Comparison of ENCODE assay signal across 8 mouse cellular contexts in genomic region chr2:167505127-167505526, GRCm38 (mm10). TPM values are rescaled to one million over a fixed set of nuclear protein-coding genes. Genes with fewer than 3 reads are reported as not detected.
DNase-seq lines count a peak whose midpoint lies in the region; ATAC-seq and TF ChIP-seq lines count a peak whose summit lies in the region.

No protein-coding gene starts in this region.

- peaks cover 42% of the 10 kb centered on the region for H3K36me3 ChIP-seq in kidney, embryonic 14.5 days (ENCODE audit: control insufficient read depth, insufficient read depth, low read length)
- peaks cover 56% of the 10 kb centered on the region for H3K36me3 ChIP-seq in embryonic facial prominence, embryonic 10.5 days (replicated peaks)
- peaks cover 23% of the 10 kb centered on the region for H3K36me3 ChIP-seq in intestine, postnatal 0 days (ENCODE audit: control insufficient read depth, insufficient read depth)

- H3K27ac ChIP-seq in kidney, embryonic 14.5 days (ENCODE audit: low read depth, low read length), result no peak overlapping the region
- no peak overlapping the region for H3K27ac ChIP-seq in embryonic facial prominence, embryonic 10.5 days (replicated peaks)
- peak overlapping the region; percentile 98 for H3K27ac ChIP-seq in intestine, postnatal 0 days (ENCODE audit: low read depth, low read length)

- peaks cover 22% of the 10 kb centered on the region for H3K4me1 ChIP-seq in kidney, embryonic 14.5 days (ENCODE audit: control insufficient read depth, insufficient read depth, low read length)
- peaks cover 34% of the 10 kb centered on the region for H3K4me1 ChIP-seq in embryonic facial prominence, embryonic 10.5 days
- 0 out of 2 replicates have a peak, but pooled peaks cover 3% of the 10 kb centered on the region for H3K4me1 ChIP-seq in intestine, postnatal 0 days (replicated peaks; ENCODE audit: control insufficient read depth, insufficient read depth, low read length)

- WGBS in kidney, embryonic 14.5 days, result 81% methylated on average over 3 of the region's 3 CpGs
- 89% methylated on average over 3 of the region's 3 CpGs for WGBS in embryonic facial prominence, embryonic 10.5 days
- 37% methylated on average over 3 of the region's 3 CpGs for WGBS in intestine, postnatal 0 days

- H3K4me2 ChIP-seq in kidney, embryonic 14.5 days (replicated peaks; ENCODE audit: low read depth, low read length), result no peak overlapping the region
- H3K4me2 ChIP-seq in intestine, postnatal 0 days (replicated peaks; ENCODE audit: low read depth), result peak overlapping the region; percentile 81

- intact Hi-C loops in left cerebral cortex, postnatal 14 days (cut with DNase I), result no loop called here

- no peak for TF ChIP-seq CTCF in intestine, postnatal 0 days (IDR thresholded peaks at IDR 0.05; ENCODE audit: low read depth)

- 0 out of 2 replicates have a peak overlapping the region, but pooled peaks have one; percentile 99 for H3K4me3 ChIP-seq in kidney, embryonic 14.5 days (ENCODE audit: low read length)
- H3K4me3 ChIP-seq in embryonic facial prominence, embryonic 10.5 days, result peak overlapping the region; percentile 98; the same call in 1 of the 2 replicates
- H3K4me3 ChIP-seq in intestine, postnatal 0 days (ENCODE audit: low read depth, low read length), result peak overlapping the region; percentile 90

- H3K9me3 ChIP-seq in kidney, embryonic 14.5 days (ENCODE audit: control insufficient read depth, low read length), result no peaks in the 10 kb centered on the region
- H3K9me3 ChIP-seq in embryonic facial prominence, embryonic 10.5 days, result no peaks in the 10 kb centered on the region
- no peaks in the 10 kb centered on the region for H3K9me3 ChIP-seq in intestine, postnatal 0 days (ENCODE audit: control insufficient read depth)

- ATAC-seq in kidney, embryonic 14.5 days (ENCODE audit: low FRiP score, low TSS enrichment), result no peak
- peak; percentile 20; the same call in 1 of the 2 replicates for ATAC-seq in intestine, postnatal 0 days
- ATAC-seq in megakaryocyte-erythroid progenitor cell, adult 5-6 weeks (replicated peaks; ENCODE audit: low FRiP score, low TSS enrichment, poor library complexity, severe bottlenecking), result peak; percentile 68

- H3K27me3 ChIP-seq in kidney, embryonic 14.5 days (ENCODE audit: control insufficient read depth, insufficient read depth, low read length), result no peaks in the 10 kb centered on the region
- no peaks in the 10 kb centered on the region for H3K27me3 ChIP-seq in embryonic facial prominence, embryonic 10.5 days (replicated peaks; ENCODE audit: low read depth, poor library complexity, severe bottlenecking)
- H3K27me3 ChIP-seq in intestine, postnatal 0 days (replicated peaks; ENCODE audit: control insufficient read depth, insufficient read depth, low read length), result no peaks in the 10 kb centered on the region

- no peak for DNase-seq in kidney, adult 18-20 months
- no peak for DNase-seq in embryonic facial prominence, embryonic 10.5 days (ENCODE audit: low spot score)
- DNase-seq in adrenal gland, postnatal 4 days (ENCODE audit: low spot score in 2 of 2), result no peak
- DNase-seq in left cerebral cortex, postnatal 14 days (ENCODE audit: low spot score in 2 of 2), result no peak
- DNase-seq in urinary bladder, postnatal 10 days (ENCODE audit: low spot score), result no peak

- H3K9ac ChIP-seq in kidney, embryonic 14.5 days (ENCODE audit: low read depth, low read length), result no peak overlapping the region
- no peak overlapping the region for H3K9ac ChIP-seq in intestine, postnatal 0 days (ENCODE audit: low read depth, low read length)

RNA-seq across cellular contexts. Expression of gene Spata2, which starts 12.4 kb away (rescaled TPM):
- 10.8 and 17.4 TPM in 2 replicates for polyA plus RNA-seq in kidney, embryonic 14.5 days (2014; fragmentation: Nextera tagmentation; extraction: Ambion mirVana)
- 19.6 TPM in 2 replicates for polyA plus RNA-seq in embryonic facial prominence, embryonic 10.5 days (2016; fragmentation: Nextera tagmentation; extraction: Ambion mirVana)
- polyA plus RNA-seq in intestine, postnatal 0 days (2015; fragmentation: Nextera tagmentation; extraction: Ambion mirVana), result 11.5 and 13.5 TPM in 2 replicates
- 16.0 and 23.2 TPM in 2 replicates for total RNA-seq in megakaryocyte-erythroid progenitor cell, adult 5-6 weeks (2014; fragmentation: Nextera tagmentation)
- 6.8 and 8.1 TPM in 2 replicates for total RNA-seq in megakaryocyte-erythroid progenitor cell, adult 5-6 weeks (2017)
- total RNA-seq in adrenal gland, postnatal 4 days (2021), result 10 to 100 TPM; 33.9 TPM
- 10 to 100 TPM; 74.5 to 77.2 TPM for total RNA-seq in left cerebral cortex, postnatal 14 days (2021)

RNA-seq across cellular contexts. Expression of gene Rnf114, which starts 12.7 kb away (rescaled TPM):
- polyA plus RNA-seq in kidney, embryonic 14.5 days (2014; fragmentation: Nextera tagmentation; extraction: Ambion mirVana), result 79.1 and 98.3 TPM in 2 replicates
- 133 and 142 TPM in 2 replicates for polyA plus RNA-seq in embryonic facial prominence, embryonic 10.5 days (2016; fragmentation: Nextera tagmentation; extraction: Ambion mirVana)
- 62.2 and 64.8 TPM in 2 replicates for polyA plus RNA-seq in intestine, postnatal 0 days (2015; fragmentation: Nextera tagmentation; extraction: Ambion mirVana)
- total RNA-seq in megakaryocyte-erythroid progenitor cell, adult 5-6 weeks (2014; fragmentation: Nextera tagmentation), result 30.8 and 34.8 TPM in 2 replicates
- 19.5 and 23.8 TPM in 2 replicates for total RNA-seq in megakaryocyte-erythroid progenitor cell, adult 5-6 weeks (2017)
- 10 to 100 TPM; 65.0 to 66.6 TPM for total RNA-seq in adrenal gland, postnatal 4 days (2021)
- total RNA-seq in left cerebral cortex, postnatal 14 days (2021), result 10 to 100 TPM; 40.8 to 43.1 TPM

RNA-seq across cellular contexts. Expression of gene Snai1, which starts 32.9 kb away (rescaled TPM):
- 40.4 and 40.8 TPM in 2 replicates for polyA plus RNA-seq in kidney, embryonic 14.5 days (2014; fragmentation: Nextera tagmentation; extraction: Ambion mirVana)
- 86.3 and 93.8 TPM in 2 replicates for polyA plus RNA-seq in embryonic facial prominence, embryonic 10.5 days (2016; fragmentation: Nextera tagmentation; extraction: Ambion mirVana)
- polyA plus RNA-seq in intestine, postnatal 0 days (2015; fragmentation: Nextera tagmentation; extraction: Ambion mirVana), result 5.4 and 8.0 TPM in 2 replicates
- total RNA-seq in megakaryocyte-erythroid progenitor cell, adult 5-6 weeks (2014; fragmentation: Nextera tagmentation), result 0.37 TPM in 1 of 2 replicates, not detected in the other
- 0.52 TPM in 1 of 2 replicates, not detected in the other for total RNA-seq in megakaryocyte-erythroid progenitor cell, adult 5-6 weeks (2017)
- total RNA-seq in adrenal gland, postnatal 4 days (2021), result 10 to 100 TPM; 13.2 to 14.8 TPM
- total RNA-seq in left cerebral cortex, postnatal 14 days (2021), result under 1 TPM; 0.86 to 0.95 TPM

Comparison
In these comparisons a context has a peak if more than half of its experiments do, and no peak if none do; other contexts are left out.
1. RNA of gene Snai1, which starts 32.9 kb away (total RNA-seq): 13.2 to 14.8 TPM in adrenal gland, postnatal 4 days; 0.86 to 0.95 TPM in left cerebral cortex, postnatal 14 days and 0.37 to 0.52 TPM in megakaryocyte-erythroid progenitor cell, adult 5-6 weeks; every median in the first group is over 4 times any median in the second.
2. Peak in every context shown above with its lines, with median percentiles within 50 percentile points of each other: H3K4me3 ChIP-seq.